Mouse (Mus musculus) thymus, adult 2 months (tissue): ENCODE data around the gene Itgam.

Experiments used
- CTCF ChIP-seq: fragments of 200-500 bp; IDR thresholded peaks from 2 replicates; pipeline ENCODE4 v1.5.1; 2012; ENCODE audit warnings: mild to moderate bottlenecking, control low read depth, low read length, moderate library complexity, borderline replicate concordance; ENCODE audit not compliant: control insufficient read depth, poor library complexity, insufficient read depth; ENCODE audit errors: extremely low read depth
- POLR2A ChIP-seq: fragments of 200-500 bp; IDR thresholded peaks from 2 replicates; pipeline ENCODE4 v1.6.1; 2012; ENCODE audit warnings: mild to moderate bottlenecking, low read length, control low read depth, moderate library complexity; ENCODE audit not compliant: control insufficient read depth, poor library complexity, insufficient read depth; ENCODE audit errors: extremely low read depth

GRCm38 (mm10) chr7:128067847-128068246 lies 5.4 kb downstream of the Itgam start:
- TF ChIP-seq CTCF (no peak), POLR2A (no peak)
